In genomic region chr12:4480250-4480649, GRCm38 (mm10) we compare ENCODE assay signal across 25 mouse cellular contexts.
"Had no signal": no experiment of that assay in that cellular context is flagged by ENCODE, and none has a peak within 500 bp of the region (broad histone marks: within the 10 kb centered on the region; RNA-seq: fewer than 3 reads in every experiment).

No protein-coding gene starts in this region.

- H3K4me3 ChIP-seq: embryonic facial prominence, embryonic 10.5 days; embryonic facial prominence, embryonic 12.5 days; embryonic facial prominence, embryonic 13.5 days; embryonic facial prominence, embryonic 15.5 days; erythroblast, embryonic 14.5 days; forebrain, embryonic 10.5 days; forebrain, embryonic 12.5 days; forebrain, embryonic 13.5 days; forebrain, embryonic 15.5 days; gastrocnemius, adult 2 months; heart, adult 2 months had no signal

- H3K27ac ChIP-seq: embryonic facial prominence, embryonic 10.5 days; embryonic facial prominence, embryonic 12.5 days; embryonic facial prominence, embryonic 13.5 days; embryonic facial prominence, embryonic 15.5 days; forebrain, embryonic 10.5 days; forebrain, embryonic 12.5 days; forebrain, embryonic 13.5 days; forebrain, embryonic 15.5 days; gastrocnemius, adult 2 months; heart, adult 2 months had no signal

- H3K9ac ChIP-seq: embryonic facial prominence, embryonic 12.5 days; embryonic facial prominence, embryonic 13.5 days; embryonic facial prominence, embryonic 15.5 days; forebrain, embryonic 12.5 days; forebrain, embryonic 13.5 days; forebrain, embryonic 15.5 days; forebrain, postnatal 0 days had no signal

- DNase-seq: cerebellum, adult 8-10 months; cerebellum, adult 9-10 months; cerebellum, adult 9-11 months; cerebellum, postnatal 10 days; cerebellum, postnatal 14 days; cerebellum, postnatal 25 days; cerebellum, postnatal 36 days; embryo, embryonic 11 days; forebrain, postnatal 0 days; gastrocnemius, adult 2 months; gastrocnemius, postnatal 10 days; gastrocnemius, postnatal 14 days; gastrocnemius, postnatal 25 days; gastrocnemius, postnatal 36 days; heart, adult 18-20 months; heart, adult 2 months had no signal

- H3K27me3 ChIP-seq: embryonic facial prominence, embryonic 12.5 days; embryonic facial prominence, embryonic 13.5 days; embryonic facial prominence, embryonic 15.5 days; forebrain, embryonic 15.5 days had no signal

- H3K9me3 ChIP-seq: embryonic facial prominence, embryonic 10.5 days; embryonic facial prominence, embryonic 12.5 days; embryonic facial prominence, embryonic 13.5 days; embryonic facial prominence, embryonic 15.5 days; forebrain, embryonic 10.5 days; forebrain, embryonic 12.5 days; forebrain, embryonic 13.5 days; forebrain, embryonic 15.5 days had no signal

- H3K36me3 ChIP-seq: embryonic facial prominence, embryonic 10.5 days; embryonic facial prominence, embryonic 12.5 days; embryonic facial prominence, embryonic 13.5 days; embryonic facial prominence, embryonic 15.5 days; forebrain, embryonic 10.5 days; forebrain, embryonic 12.5 days; forebrain, embryonic 15.5 days had no signal
